Mouse (Mus musculus) intestine, embryonic 15.5 days (tissue): ENCODE results near the gene Cacna1i. TPM values are rescaled to one million over a fixed set of nuclear protein-coding genes. Genes with fewer than 3 reads are reported as not detected.

Source experiments
- ATAC-seq: fragments of 200-750 bp; cut with Nextera tagmentation; 2 replicates; pipeline ENCODE4 v1.8.0; 2017; ENCODE audit warnings: moderate TSS enrichment, moderate library complexity
- H3K27ac ChIP-seq: fragments of 300-500 bp; sonication (generic); 2 replicates; pipeline ENCODE4 v1.5.1; 2015; ENCODE audit warnings: mild to moderate bottlenecking, inconsistent platforms
- H3K27me3 ChIP-seq: fragments of 300-500 bp; sonication (generic); replicated peaks from 2 replicates; pipeline ENCODE4 v1.6.1; 2015; ENCODE audit warnings: inconsistent platforms
- H3K36me3 ChIP-seq: fragments of 300-500 bp; sonication (generic); 2 replicates; pipeline ENCODE4 v1.6.1; 2015; ENCODE audit warnings: inconsistent platforms
- H3K4me1 ChIP-seq: fragments of 300-500 bp; sonication (generic); replicated peaks from 2 replicates; pipeline ENCODE4 v1.6.1; 2015; ENCODE audit warnings: inconsistent platforms
- H3K4me2 ChIP-seq: fragments of 300-500 bp; sonication (generic); replicated peaks from 2 replicates; pipeline ENCODE4 v1.6.1; 2015; ENCODE audit warnings: mild to moderate bottlenecking, inconsistent platforms
- H3K4me3 ChIP-seq: fragments of 300-500 bp; sonication (generic); replicated peaks from 2 replicates; pipeline ENCODE4 v1.5.1; 2015; ENCODE audit warnings: inconsistent platforms
- H3K9ac ChIP-seq: fragments of 300-500 bp; sonication (generic); 2 replicates; pipeline ENCODE4 v1.6.1; 2015; ENCODE audit warnings: inconsistent platforms
- H3K9me3 ChIP-seq: fragments of 300-500 bp; sonication (generic); 2 replicates; pipeline ENCODE4 v1.6.1; 2016; ENCODE audit warnings: inconsistent platforms
- whole genome bisulfite sequencing: fragments of 180-500 bp; shearing (Covaris S2); methylation state at CpG from one replicate; pipeline ENCODE4 v1.1.7; 2015; 5-methylcytosine and 5-hydroxymethylcytosine counted together
- polyA plus RNA-seq: library from polyadenylated mRNA; unstranded; fragments of >200 nt; fragmentation: Nextera tagmentation; extraction: Ambion mirVana; gene quantifications from 2 replicates; pipeline ENCODE4 v1.2.1, GENCODE M21; 2015

The Cacna1i gene
- polyA plus RNA-seq, 1 experiment from 2014 or later: not detected

DNA sequence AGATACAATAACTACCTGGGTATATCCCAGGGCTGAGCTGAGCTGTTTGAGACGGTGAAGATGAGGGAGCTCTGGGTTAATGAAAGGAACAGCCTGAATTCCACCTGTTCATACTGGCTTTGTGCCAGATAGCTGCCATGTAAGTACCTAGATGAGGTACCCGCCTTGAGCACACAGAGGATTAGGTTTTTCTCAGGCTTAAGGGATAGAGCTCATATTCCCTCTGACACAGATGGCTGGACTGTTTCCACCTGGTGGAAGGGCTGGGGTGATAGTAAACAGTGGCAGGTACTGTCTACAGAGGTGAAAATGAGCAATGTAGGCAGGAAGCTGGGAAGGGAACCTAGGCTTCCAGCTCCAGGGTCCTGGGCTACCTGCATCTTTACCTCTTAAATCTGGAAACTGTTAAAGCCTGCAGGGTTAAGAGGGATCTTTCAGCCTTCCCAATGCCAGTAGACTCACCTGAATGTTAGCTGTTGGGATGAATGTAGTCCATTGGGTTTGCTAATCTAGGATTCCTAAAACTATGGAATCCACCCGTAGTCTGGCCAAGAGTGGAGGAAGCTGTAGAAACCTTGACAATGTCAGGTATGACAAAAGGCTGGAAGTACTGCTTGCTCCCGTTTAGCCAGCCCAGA, 29.3 kb upstream of the Cacna1i start:
- ATAC-seq: no peak
- Histone ChIP-seq H3K4me3 (no peak overlapping the region), H3K27me3 (no peaks in the 10 kb centered on the region), H3K27ac (peak overlapping the region; percentile 99), H3K4me1 (peaks cover 45% of the 10 kb centered on the region), H3K36me3 (peaks cover 21% of the 10 kb centered on the region), H3K4me2 (peak overlapping the region; percentile 81), H3K9ac (peak overlapping the region; percentile 96; the same call in 1 of the 2 replicates), H3K9me3 (no peaks in the 10 kb centered on the region)
- WGBS: 24% methylated on average over 4 of the region's 4 CpGs

DNA sequence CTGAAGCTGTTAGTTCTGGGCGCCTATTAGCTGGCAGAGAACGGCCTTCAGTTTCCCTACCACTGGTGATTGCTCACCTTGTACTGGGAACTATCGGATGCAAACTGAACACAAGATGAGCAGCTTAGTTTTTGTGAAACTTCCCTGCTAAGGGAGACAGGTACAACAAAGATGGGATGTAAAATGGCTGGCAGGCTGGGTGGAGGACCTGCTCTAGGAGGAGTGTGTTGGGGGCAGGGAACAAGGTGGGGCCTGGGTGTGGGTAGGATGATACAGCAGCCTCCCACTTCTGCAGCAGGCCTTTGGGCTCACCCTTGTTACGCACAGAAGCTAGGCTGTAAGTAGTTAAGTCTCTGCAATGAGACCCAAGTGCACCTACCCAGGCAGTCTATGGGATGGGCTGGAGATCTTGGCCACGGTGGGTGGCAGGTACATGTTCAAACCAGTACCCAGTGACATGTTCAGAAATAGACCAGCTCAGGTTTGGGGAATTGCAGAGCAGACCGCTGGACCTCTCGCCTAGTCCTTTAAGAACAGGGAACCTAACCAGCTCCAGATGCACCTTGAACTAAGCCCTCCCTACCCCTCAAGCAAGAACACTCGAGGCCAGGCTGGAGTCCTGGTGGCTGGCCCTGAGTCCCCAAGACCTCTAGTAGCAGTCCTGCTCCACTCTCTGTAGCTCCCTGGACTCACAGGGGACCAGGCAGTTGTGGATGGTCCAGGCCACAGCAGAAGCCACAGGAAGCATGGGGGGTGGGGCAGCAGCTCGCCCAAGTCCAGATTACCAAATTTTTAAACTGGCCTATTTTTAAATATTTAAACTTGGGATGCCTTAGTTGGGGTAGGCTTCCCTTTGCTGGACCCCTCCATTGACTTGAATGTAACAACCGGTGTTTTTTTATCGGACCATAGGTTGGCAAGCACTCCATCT, 28.5 kb upstream of the Cacna1i start:
- no peak overlapping the region for H3K4me3 ChIP-seq

DNA sequence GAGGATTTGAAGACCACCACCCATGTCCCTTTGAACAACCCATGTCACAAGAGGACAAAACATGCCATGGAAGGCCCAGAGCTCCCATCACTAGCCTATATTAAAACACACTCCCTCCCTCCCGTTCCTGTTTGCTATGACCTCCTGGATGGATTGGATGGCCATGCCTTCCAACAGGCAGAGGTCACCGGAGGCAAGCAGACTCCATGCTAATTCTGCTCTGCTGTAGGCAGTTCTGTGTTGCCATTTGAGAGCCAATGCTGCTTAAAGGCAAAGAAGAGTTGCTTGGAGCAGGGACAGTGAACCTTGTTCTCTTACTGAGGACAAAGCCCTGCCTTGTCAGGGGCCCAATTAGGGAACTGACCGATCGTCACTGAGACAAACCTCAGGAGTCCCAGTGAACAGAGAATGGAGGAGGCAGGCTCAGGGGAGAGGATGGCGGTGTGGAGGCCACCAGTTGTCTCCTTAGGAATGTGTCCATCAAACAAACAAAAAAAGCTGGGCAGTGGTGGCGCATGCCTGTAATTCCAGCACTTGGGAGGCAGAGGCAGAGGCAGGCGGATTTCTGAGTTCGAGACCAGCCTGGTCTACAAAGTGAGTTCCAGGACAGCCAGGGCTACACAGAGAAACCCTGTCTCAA, 27.5 kb upstream of the Cacna1i start:
- H3K9me3 ChIP-seq: no peaks in the 10 kb centered on the region
- H3K27me3 ChIP-seq: no peaks in the 10 kb centered on the region
- peaks cover 21% of the 10 kb centered on the region for H3K36me3 ChIP-seq
- no peak overlapping the region for H3K4me2 ChIP-seq
- no peak for ATAC-seq
- H3K4me3 ChIP-seq: no peak overlapping the region
- peaks cover 45% of the 10 kb centered on the region for H3K4me1 ChIP-seq
- no peak overlapping the region for H3K9ac ChIP-seq
- 73% methylated on average over 8 of the region's 8 CpGs for WGBS
- H3K27ac ChIP-seq: peak overlapping the region; percentile 45

More for the DNA sequence above, 28.5 kb upstream of the Cacna1i start:
- Histone ChIP-seq H3K27ac (peak overlapping the region; percentile 99), H3K36me3 (peaks cover 21% of the 10 kb centered on the region), H3K4me1 (peaks cover 50% of the 10 kb centered on the region), H3K9me3 (no peaks in the 10 kb centered on the region), H3K9ac (no peak overlapping the region), H3K4me2 (0 out of 2 replicates have a peak overlapping the region, but pooled peaks have one; percentile 9), H3K27me3 (no peaks in the 10 kb centered on the region)
- 53% methylated on average over 11 of the region's 11 CpGs for WGBS
- no peak for ATAC-seq

DNA sequence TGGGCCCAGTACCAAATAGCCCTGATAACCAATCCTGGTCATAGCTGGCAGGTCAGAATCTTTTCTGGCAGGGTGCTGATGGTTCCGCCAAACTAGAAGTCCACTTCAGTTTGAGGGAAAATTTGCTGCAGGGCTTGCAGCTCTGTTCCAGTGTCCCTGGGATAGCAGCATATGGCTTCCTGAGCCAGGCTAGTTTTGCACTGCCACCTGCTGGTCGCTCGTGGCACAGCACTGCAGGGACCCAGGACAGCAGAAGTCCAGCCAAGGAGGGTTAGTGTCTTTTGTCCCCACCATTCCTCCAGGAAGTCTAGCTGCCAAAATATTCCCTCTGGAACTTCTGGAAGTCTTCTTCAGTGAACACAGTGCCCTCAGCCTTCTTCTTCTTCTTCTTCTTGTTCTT, 26.4 kb upstream of the Cacna1i start:
- Histone ChIP-seq H3K27me3 (no peaks in the 10 kb centered on the region), H3K9ac (no peak overlapping the region), H3K4me2 (no peak overlapping the region), H3K4me1 (peaks cover 45% of the 10 kb centered on the region), H3K9me3 (no peaks in the 10 kb centered on the region), H3K27ac (no peak overlapping the region), H3K36me3 (peaks cover 21% of the 10 kb centered on the region), H3K4me3 (no peak overlapping the region)
- 14% methylated on average over 3 of the region's 3 CpGs for WGBS
- no peak for ATAC-seq

DNA sequence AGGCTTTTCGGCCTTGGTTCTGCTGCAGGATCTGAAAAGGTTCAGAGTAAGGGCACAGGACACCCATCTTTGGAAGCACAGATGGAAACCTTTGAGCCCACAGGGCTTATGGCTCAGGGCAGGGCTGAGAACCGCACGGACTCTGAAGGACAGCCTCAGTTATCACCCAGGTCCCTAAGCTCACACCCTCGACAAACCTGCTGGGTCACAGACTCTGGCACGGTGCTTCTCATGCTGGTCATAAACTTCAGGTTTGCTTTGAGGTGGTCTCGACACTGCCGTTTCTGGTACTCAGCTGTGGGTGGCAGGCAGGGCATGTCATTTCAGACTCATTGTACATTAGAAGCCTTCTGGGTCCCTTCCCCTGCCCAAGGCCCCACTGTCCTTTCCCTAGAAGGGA, 25.9 kb upstream of the Cacna1i start:
- Histone ChIP-seq H3K27me3 (no peaks in the 10 kb centered on the region), H3K9ac (no peak overlapping the region), H3K4me1 (peaks cover 45% of the 10 kb centered on the region), H3K36me3 (peaks cover 21% of the 10 kb centered on the region), H3K27ac (no peak overlapping the region), H3K9me3 (no peaks in the 10 kb centered on the region), H3K4me2 (no peak overlapping the region), H3K4me3 (no peak overlapping the region)
- WGBS: 79% methylated on average over 7 of the region's 7 CpGs
- no peak for ATAC-seq

DNA sequence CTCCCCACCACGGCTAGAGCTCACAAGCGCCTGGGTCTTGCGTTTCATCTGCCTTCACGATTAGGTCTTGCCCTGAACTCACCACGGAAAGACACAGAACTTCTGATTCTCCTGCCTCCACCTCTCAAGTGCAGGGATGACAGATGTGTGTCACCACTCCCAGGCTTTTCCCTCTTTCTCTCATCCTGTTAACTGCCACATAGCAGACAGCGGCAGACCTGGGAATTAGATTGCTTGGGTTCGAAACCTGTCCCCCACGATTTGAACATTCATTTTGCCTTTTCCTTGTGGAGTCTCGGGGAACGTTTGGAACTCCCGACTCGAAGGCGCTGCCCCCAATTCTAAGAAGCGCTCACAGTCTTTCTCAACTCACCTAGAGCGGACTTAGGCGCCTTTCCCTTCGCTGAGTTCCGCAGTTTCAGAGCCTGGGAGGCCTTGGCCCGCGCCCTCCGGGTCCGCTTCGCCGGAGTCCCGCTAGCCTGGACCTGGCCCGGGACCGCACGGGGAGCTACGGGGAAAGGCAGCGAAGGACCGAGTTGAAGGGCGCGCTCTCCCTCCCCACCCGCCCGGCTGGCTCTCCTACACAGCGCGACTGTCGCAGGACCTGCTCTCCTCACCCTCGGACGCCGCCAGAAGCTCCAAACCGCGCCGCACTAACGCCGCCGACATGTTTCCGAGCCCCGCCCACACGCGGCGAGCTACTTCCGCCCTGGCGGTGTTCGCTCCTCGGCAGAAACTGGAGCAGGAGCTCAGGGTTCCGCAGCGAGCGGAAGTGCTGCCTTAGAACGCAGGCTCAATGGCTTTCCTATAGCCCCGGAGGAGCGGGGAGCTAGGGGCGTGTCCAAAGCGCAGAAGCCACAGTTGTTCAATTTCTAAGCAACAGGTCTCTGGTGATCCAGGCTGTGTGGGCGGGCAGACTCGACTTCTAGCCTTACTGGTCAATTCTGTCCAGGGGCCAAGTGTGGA, 23.1 kb upstream of the Cacna1i start, which contains the start of gene Rps19bp1:
Gene Rps19bp1 (minus strand): TSS at position 706 of the 966 bp plus-strand sequence.
- H3K27me3 ChIP-seq: no peaks in the 10 kb centered on the region
- WGBS: under 1% methylated on average over 66 of the region's 66 CpGs
- H3K4me1 ChIP-seq: peaks cover 20% of the 10 kb centered on the region
- peaks cover 4% of the 10 kb centered on the region; the same call in 1 of the 2 replicates for H3K36me3 ChIP-seq
- peak within 1 kb of the TSS; percentile 71 for H3K4me3 ChIP-seq
- peak within 1 kb of the TSS; percentile 58 for H3K4me2 ChIP-seq
- ATAC-seq: peak; percentile 95
- H3K9me3 ChIP-seq: no peaks in the 10 kb centered on the region
- H3K9ac ChIP-seq: peak within 1 kb of the TSS; percentile 78
- H3K27ac ChIP-seq: peak within 1 kb of the TSS; percentile 29

DNA sequence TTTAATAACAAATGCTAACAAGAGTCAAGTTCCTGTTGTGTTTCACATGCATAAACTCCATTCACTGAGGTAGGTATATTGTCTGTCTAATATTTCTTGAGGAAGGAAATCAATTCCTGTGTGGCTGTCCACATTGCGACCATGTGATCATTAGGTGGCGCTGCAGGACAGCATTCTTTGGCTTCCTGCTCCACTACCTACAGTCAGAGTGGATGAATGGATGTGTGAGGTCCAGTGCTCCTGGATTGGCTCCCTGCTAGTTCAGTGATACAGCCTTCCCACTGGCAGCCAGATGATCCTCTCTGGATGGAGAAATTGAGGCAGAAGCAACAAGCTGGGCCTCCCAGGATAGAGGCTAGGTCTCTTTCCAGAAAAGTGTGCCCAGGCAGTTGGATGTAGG, 20.8 kb upstream of the Cacna1i start:
- WGBS: 0% methylated on average over 2 of the region's 2 CpGs
- Histone ChIP-seq H3K27ac (no peak overlapping the region), H3K9ac (no peak overlapping the region), H3K27me3 (no peaks in the 10 kb centered on the region), H3K4me2 (no peak overlapping the region), H3K36me3 (no peaks in the 10 kb centered on the region), H3K4me3 (no peak overlapping the region), H3K9me3 (no peaks in the 10 kb centered on the region), H3K4me1 (peaks cover 14% of the 10 kb centered on the region)
- ATAC-seq: no peak

DNA sequence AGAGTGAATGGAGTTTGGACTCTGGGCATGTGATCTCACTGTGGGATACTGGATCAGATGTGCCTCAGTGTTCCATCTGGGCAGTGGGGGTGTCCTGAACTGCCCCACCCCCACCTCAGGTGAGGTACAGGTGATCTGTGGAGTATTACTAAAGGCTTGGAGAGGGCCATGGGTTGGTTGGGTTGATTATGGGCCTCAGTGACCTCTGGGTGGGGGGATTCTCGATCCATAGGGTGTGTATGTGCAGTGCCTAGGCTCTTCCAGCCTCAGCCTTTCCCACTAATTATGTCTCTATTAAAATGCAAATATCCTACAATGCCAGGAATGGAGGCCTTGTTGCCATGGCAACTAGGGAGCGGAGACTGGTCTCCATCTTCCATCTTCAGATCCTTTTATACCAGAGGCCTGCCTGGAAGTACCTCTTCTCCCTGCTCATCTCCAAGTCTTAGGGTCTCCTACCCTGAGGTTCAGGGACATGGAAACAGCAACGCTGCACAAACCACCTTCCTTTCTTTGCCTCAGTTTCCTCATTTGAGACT, 15.1 kb upstream of the Cacna1i start:
- no peak overlapping the region for H3K4me2 ChIP-seq
- no peaks in the 10 kb centered on the region for H3K9me3 ChIP-seq
- 0 out of 2 replicates have a peak, but pooled peaks cover 6% of the 10 kb centered on the region for H3K27me3 ChIP-seq
- H3K9ac ChIP-seq: no peak overlapping the region
- no peaks in the 10 kb centered on the region for H3K36me3 ChIP-seq
- WGBS: 75% methylated on average over 3 of the region's 3 CpGs
- no peak overlapping the region for H3K27ac ChIP-seq
- no peaks in the 10 kb centered on the region for H3K4me1 ChIP-seq
- ATAC-seq: no peak
- no peak overlapping the region for H3K4me3 ChIP-seq

DNA sequence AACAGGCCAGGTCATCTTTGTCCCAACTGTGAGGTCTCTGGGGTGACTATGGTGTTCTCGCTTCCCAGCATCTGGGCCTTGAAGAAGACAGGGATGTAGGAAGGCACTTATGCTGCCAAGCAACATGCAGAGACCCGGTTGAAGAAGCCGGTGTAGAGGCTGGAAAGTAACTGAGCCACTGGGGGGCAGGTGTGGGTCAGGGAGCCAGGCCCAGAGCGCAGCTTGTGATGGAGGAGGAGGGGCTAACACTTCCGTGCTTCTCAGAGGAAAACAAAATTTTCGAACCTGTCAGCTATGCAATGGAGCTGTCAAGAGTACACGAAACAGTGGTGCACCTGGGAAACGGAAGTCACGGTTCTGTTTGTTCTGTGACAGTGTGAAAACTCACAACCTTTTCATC, 9.9 kb upstream of the Cacna1i start:
- H3K4me1 ChIP-seq: no peaks in the 10 kb centered on the region
- H3K4me3 ChIP-seq: no peak overlapping the region
- peaks cover 9% of the 10 kb centered on the region; the same call in 1 of the 2 replicates for H3K27me3 ChIP-seq
- 45% methylated on average over 9 of the region's 9 CpGs for WGBS
- no peak for ATAC-seq
- H3K27ac ChIP-seq: no peak overlapping the region
- H3K9ac ChIP-seq: no peak overlapping the region
- no peaks in the 10 kb centered on the region for H3K9me3 ChIP-seq
- no peaks in the 10 kb centered on the region for H3K36me3 ChIP-seq
- no peak overlapping the region for H3K4me2 ChIP-seq

DNA sequence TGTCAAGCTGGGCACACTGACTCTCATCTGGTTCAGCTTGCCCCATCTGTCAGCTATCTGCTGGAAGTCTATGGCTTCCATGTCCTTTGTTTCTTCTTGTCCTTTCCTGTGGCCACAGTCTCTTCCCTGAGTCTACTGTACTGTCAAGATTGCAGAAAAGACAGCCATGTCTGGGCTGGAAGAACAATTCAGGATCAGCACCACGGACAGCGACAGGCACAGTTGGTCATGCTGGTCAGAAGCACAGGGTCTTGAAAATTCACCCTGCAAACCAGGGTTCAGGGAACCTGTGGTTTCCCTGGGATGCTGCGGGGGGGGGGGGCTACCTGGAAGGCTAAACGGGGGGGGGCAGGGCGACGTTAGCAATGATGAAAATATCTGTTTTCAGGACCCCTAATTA, 9.4 kb upstream of the Cacna1i start:
- H3K4me3 ChIP-seq: no peak overlapping the region
- H3K4me1 ChIP-seq: no peaks in the 10 kb centered on the region
- H3K27me3 ChIP-seq: peaks cover 12% of the 10 kb centered on the region; the same call in 1 of the 2 replicates
- no peak overlapping the region for H3K4me2 ChIP-seq
- H3K9ac ChIP-seq: no peak overlapping the region
- ATAC-seq: no peak
- WGBS: 3% methylated on average over 6 of the region's 6 CpGs
- no peaks in the 10 kb centered on the region for H3K36me3 ChIP-seq
- H3K9me3 ChIP-seq: no peaks in the 10 kb centered on the region
- no peak overlapping the region for H3K27ac ChIP-seq

DNA sequence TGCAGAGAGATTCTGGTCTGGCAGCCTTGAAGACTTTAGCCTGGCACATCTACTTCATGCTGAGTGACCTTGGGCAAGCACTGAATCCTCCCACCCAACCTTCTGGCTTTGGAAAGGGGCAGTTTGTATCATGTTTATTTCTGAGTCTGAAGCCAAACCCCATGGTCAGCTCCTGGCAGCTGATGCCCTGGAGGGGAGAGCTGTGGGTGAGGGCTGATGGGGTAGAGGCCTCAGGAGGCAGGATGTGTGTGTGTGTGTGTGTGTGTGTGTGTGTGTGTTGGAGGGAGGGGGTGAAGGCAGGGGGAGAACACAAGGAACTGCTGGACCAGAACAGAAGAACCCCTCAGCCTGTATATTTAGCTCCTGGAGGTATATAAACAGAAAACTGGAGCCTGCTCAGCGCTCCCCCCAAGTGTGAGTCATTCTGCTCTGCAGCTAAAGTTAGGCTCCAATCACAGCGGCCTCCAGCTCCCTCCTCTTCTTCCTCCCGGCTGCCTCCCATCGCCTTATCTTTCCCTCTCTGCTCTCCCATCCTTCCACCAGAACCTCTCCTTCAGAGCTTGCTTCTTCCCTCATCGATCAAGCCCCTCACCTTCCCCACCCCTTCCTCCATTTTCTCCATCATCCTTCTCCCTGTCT, 8.8 kb upstream of the Cacna1i start:
- Histone ChIP-seq H3K36me3 (no peaks in the 10 kb centered on the region), H3K27ac (no peak overlapping the region), H3K4me1 (no peaks in the 10 kb centered on the region), H3K9ac (no peak overlapping the region), H3K4me2 (no peak overlapping the region), H3K4me3 (no peak overlapping the region), H3K27me3 (peaks cover 10% of the 10 kb centered on the region; the same call in 1 of the 2 replicates), H3K9me3 (no peaks in the 10 kb centered on the region)
- no peak for ATAC-seq
- WGBS: 66% methylated on average over 5 of the region's 5 CpGs
